Mouse (Mus musculus) layer of hippocampus, adult 11-12 months (tissue): ENCODE measurements around the gene Mvb12a.
A peak's percentile ranks its signal among the peaks of the same experiment; 100 is the strongest.

Source experiments
- DNase-seq: peaks from one replicate; pipeline ENCODE4 v3.0.0; 2022; ENCODE audit warnings: low spot score

Mvb12a gene

GRCm38 (mm10) chr8:71593556-71594323 is 51.0 kb downstream of the Mvb12a start:
- DNase-seq: no peak

- DNase-seq: no peak
Observed at GRCm38 (mm10) chr8:71594324-71594722, 51.6 kb downstream of the Mvb12a start.

GRCm38 (mm10) chr8:71595862-71596261 is 53.1 kb downstream of the Mvb12a start:
- DNase-seq: peak; percentile 91

- DNase-seq: no peak
Observed at GRCm38 (mm10) chr8:71596384-71596783, 53.7 kb downstream of the Mvb12a start.

GRCm38 (mm10) chr8:71596798-71597197 is 54.1 kb downstream of the Mvb12a start:
- DNase-seq: no peak

- no peak for DNase-seq
Observed at GRCm38 (mm10) chr8:71597451-71597850, 54.7 kb downstream of the Mvb12a start, which contains the start of gene Fam129c. Gene Fam129c (plus strand): TSS chr8:71597648.
